Mouse (Mus musculus) spleen, adult 2 months (tissue): ENCODE data around the gene Tnrc6b.

Source experiments
- CTCF ChIP-seq: fragments of 200-500 bp; IDR thresholded peaks from 2 replicates; pipeline ENCODE4 v1.5.1; 2011; ENCODE audit warnings: mild to moderate bottlenecking, inconsistent platforms; ENCODE audit not compliant: insufficient read depth, insufficient read length, insufficient replicate concordance; ENCODE audit errors: extremely low read depth
- POLR2A ChIP-seq: fragments of 200-500 bp; IDR thresholded peaks from 2 replicates; pipeline ENCODE4 v1.6.1; 2011; ENCODE audit warnings: low read depth, low read length, inconsistent platforms

GRCm38 (mm10) chr15:80896741-80897140 is 185.6 kb downstream of the Tnrc6b start:
- TF ChIP-seq POLR2A (no peak), CTCF (no peak)
